Comparison of ENCODE assay signal across 7 mouse cellular contexts in genomic region chr19:16132791-16132864, GRCm38 (mm10). TPM values are rescaled to one million over a fixed set of nuclear protein-coding genes. Genes with fewer than 3 reads are reported as not detected.
DNase-seq lines count a peak whose midpoint lies in the region; ATAC-seq and TF ChIP-seq lines count a peak whose summit lies in the region.

TSS of gene Gnaq (plus strand) at chr19:16132831.

- no peak for DNase-seq in thymus, adult 2 months
- no peak for DNase-seq in thymus, postnatal 10 days (ENCODE audit: low spot score in 2 of 2)
- no peak for DNase-seq in right cerebral cortex, postnatal 14 days
- no peak for DNase-seq in MN1 (ENCODE audit: low spot score)

- TF ChIP-seq CTCF in thymus, adult 2 months (IDR thresholded peaks at IDR 0.05; ENCODE audit: borderline replicate concordance, control insufficient read depth, extremely low read depth, insufficient read depth, low read length, poor library complexity) = no peak

- H3K27ac ChIP-seq in thymus, adult 2 months (ENCODE audit: control insufficient read depth, insufficient read depth, low read length) = no peak within 1 kb of the TSS
- peak within 1 kb of the TSS; percentile 99 for H3K27ac ChIP-seq in forebrain, embryonic 15.5 days (replicated peaks)
- peak within 1 kb of the TSS; percentile 99 for H3K27ac ChIP-seq in hindbrain, embryonic 13.5 days
- H3K27ac ChIP-seq in liver, embryonic 15.5 days (replicated peaks) = peak within 1 kb of the TSS; percentile 77

- H3K4me2 ChIP-seq in forebrain, embryonic 15.5 days (replicated peaks) = peak within 1 kb of the TSS; percentile 51
- H3K4me2 ChIP-seq in hindbrain, embryonic 13.5 days = peak within 1 kb of the TSS; percentile 80
- H3K4me2 ChIP-seq in liver, embryonic 15.5 days = peak within 1 kb of the TSS; percentile 81

- H3K27me3 ChIP-seq in thymus, adult 2 months (ENCODE audit: control insufficient read depth, insufficient read depth, low read length) = no peaks in the 10 kb centered on the region
- no peaks in the 10 kb centered on the region for H3K27me3 ChIP-seq in forebrain, embryonic 15.5 days
- no peaks in the 10 kb centered on the region for H3K27me3 ChIP-seq in hindbrain, embryonic 13.5 days
- H3K27me3 ChIP-seq in liver, embryonic 15.5 days = peaks cover 73% of the 10 kb centered on the region

- H3K9ac ChIP-seq in forebrain, embryonic 15.5 days (replicated peaks) = peak within 1 kb of the TSS; percentile 99
- peak within 1 kb of the TSS; percentile 100 for H3K9ac ChIP-seq in hindbrain, embryonic 13.5 days
- peak within 1 kb of the TSS; percentile 62 for H3K9ac ChIP-seq in liver, embryonic 15.5 days

- H3K4me3 ChIP-seq in thymus, adult 2 months (ENCODE audit: control insufficient read depth, insufficient read depth, low read length) = peak within 1 kb of the TSS; percentile 81
- peak within 1 kb of the TSS; percentile 99 for H3K4me3 ChIP-seq in forebrain, embryonic 15.5 days
- H3K4me3 ChIP-seq in hindbrain, embryonic 13.5 days = peak within 1 kb of the TSS; percentile 93
- peak within 1 kb of the TSS; percentile 67 for H3K4me3 ChIP-seq in liver, embryonic 15.5 days (replicated peaks)

- no peak for ATAC-seq in forebrain, embryonic 15.5 days (replicated peaks)
- no peak for ATAC-seq in hindbrain, embryonic 13.5 days (ENCODE audit: low FRiP score)
- no peak for ATAC-seq in liver, embryonic 15.5 days (ENCODE audit: insufficient read depth)

- H3K36me3 ChIP-seq in thymus, adult 2 months (ENCODE audit: control insufficient read depth, insufficient read depth, low read length) = no peaks in the 10 kb centered on the region
- H3K36me3 ChIP-seq in forebrain, embryonic 15.5 days = no peaks in the 10 kb centered on the region
- no peaks in the 10 kb centered on the region for H3K36me3 ChIP-seq in hindbrain, embryonic 13.5 days
- H3K36me3 ChIP-seq in liver, embryonic 15.5 days (replicated peaks) = no peaks in the 10 kb centered on the region

- WGBS in thymus, adult 2 months = 18% methylated on average over 14 of the region's 14 CpGs
- 2% methylated on average over 8 of the region's 14 CpGs for WGBS in forebrain, embryonic 15.5 days
- 0% methylated on average over 5 of the region's 14 CpGs for WGBS in hindbrain, embryonic 13.5 days
- 0% methylated on average over 13 of the region's 14 CpGs for WGBS in liver, embryonic 15.5 days (ENCODE audit: insufficient replicate concordance)

- TF ChIP-seq POLR2A in thymus, adult 2 months (IDR thresholded peaks at IDR 0.05; ENCODE audit: control insufficient read depth, extremely low read depth, insufficient read depth, low read length, poor library complexity) = no peak

- H3K9me3 ChIP-seq in forebrain, embryonic 15.5 days = no peaks in the 10 kb centered on the region
- no peaks in the 10 kb centered on the region for H3K9me3 ChIP-seq in hindbrain, embryonic 13.5 days
- no peaks in the 10 kb centered on the region for H3K9me3 ChIP-seq in liver, embryonic 15.5 days (replicated peaks)

- peaks cover 8% of the 10 kb centered on the region; the same call in 1 of the 2 replicates for H3K4me1 ChIP-seq in thymus, adult 2 months (replicated peaks; ENCODE audit: control insufficient read depth, insufficient read depth, low read length)
- peaks cover 29% of the 10 kb centered on the region for H3K4me1 ChIP-seq in forebrain, embryonic 15.5 days
- H3K4me1 ChIP-seq in hindbrain, embryonic 13.5 days (replicated peaks) = peaks cover 24% of the 10 kb centered on the region
- peaks cover 20% of the 10 kb centered on the region for H3K4me1 ChIP-seq in liver, embryonic 15.5 days (replicated peaks)

RNA-seq across cellular contexts. Expression of gene Gnaq, which starts in this region (rescaled TPM):
- polyA plus RNA-seq in thymus, adult 2 months (2012; rRNA removed) = 7.7 and 8.1 TPM in 2 replicates
- polyA plus RNA-seq in forebrain, embryonic 15.5 days (2015; fragmentation: Nextera tagmentation; extraction: Ambion mirVana) = 85.2 and 96.9 TPM in 2 replicates
- 78.7 and 79.8 TPM in 2 replicates for polyA plus RNA-seq in hindbrain, embryonic 13.5 days (2015; fragmentation: Nextera tagmentation; extraction: Ambion mirVana)
- polyA plus RNA-seq in liver, embryonic 15.5 days (2015; fragmentation: Nextera tagmentation; extraction: Ambion mirVana) = 3.8 and 3.9 TPM in 2 replicates
